Mouse (Mus musculus) stomach, embryonic 14.5 days (tissue): Measurements from ENCODE around the gene Stradb. TPM values are rescaled to one million over a fixed set of nuclear protein-coding genes. Genes with fewer than 3 reads are reported as not detected.

Experiments
- ATAC-seq: fragments of 200-750 bp; cut with Nextera tagmentation; 2 replicates; pipeline ENCODE4 v1.8.0; 2017; ENCODE audit warnings: low read depth, moderate TSS enrichment; ENCODE audit not compliant: insufficient number of reproducible peaks, insufficient read depth, low FRiP score
- H3K27ac ChIP-seq: fragments of 300-500 bp; sonication (generic); 2 replicates; pipeline ENCODE4 v1.5.1; 2014; ENCODE audit warnings: mild to moderate bottlenecking, low read length, moderate library complexity, mixed read lengths
- H3K27me3 ChIP-seq: fragments of 300-500 bp; sonication (generic); 2 replicates; pipeline ENCODE4 v1.6.1; 2014; ENCODE audit warnings: low read length, control low read depth, mixed read lengths; ENCODE audit not compliant: control insufficient read depth, insufficient read depth
- H3K36me3 ChIP-seq: fragments of 300-500 bp; sonication (generic); 2 replicates; pipeline ENCODE4 v1.6.1; 2014; ENCODE audit warnings: mild to moderate bottlenecking, control low read depth, low read length, moderate library complexity, mixed read lengths; ENCODE audit not compliant: control insufficient read depth, insufficient read depth
- H3K4me1 ChIP-seq: fragments of 300-500 bp; sonication (generic); 2 replicates; pipeline ENCODE4 v1.6.1; 2014; ENCODE audit warnings: low read length, control low read depth, mixed read lengths; ENCODE audit not compliant: control insufficient read depth, insufficient read depth
- H3K4me2 ChIP-seq: fragments of 300-500 bp; sonication (generic); replicated peaks from 2 replicates; pipeline ENCODE4 v1.6.1; 2014; ENCODE audit warnings: low read depth, low read length, control low read depth
- H3K4me3 ChIP-seq: fragments of 300-500 bp; sonication (generic); 2 replicates; pipeline ENCODE4 v1.5.1; 2014; ENCODE audit warnings: low read depth, low read length, control low read depth
- H3K9ac ChIP-seq: fragments of 300-500 bp; sonication (generic); replicated peaks from 2 replicates; pipeline ENCODE4 v1.6.1; 2014; ENCODE audit warnings: low read depth, mild to moderate bottlenecking, control low read depth, low read length, moderate library complexity, mixed read lengths
- H3K9me3 ChIP-seq: fragments of 300-500 bp; sonication (generic); 2 replicates; pipeline ENCODE4 v1.6.1; 2016; ENCODE audit warnings: low read depth, low read length, control low read depth; ENCODE audit not compliant: control insufficient read depth
- WGBS: fragments of 180-500 bp; shearing (Covaris S2); extraction: QIAGEN DNeasy Blood & Tissue Kit; methylation state at CpG from one replicate; pipeline ENCODE4 v1.1.7; 2014; 5-methylcytosine and 5-hydroxymethylcytosine counted together
- polyA plus RNA-seq: library from polyadenylated mRNA; unstranded; fragments of >200 nt; fragmentation: Nextera tagmentation; extraction: Ambion mirVana; gene quantifications from 2 replicates; pipeline ENCODE4 v1.2.1, GENCODE M21; 2014

Gene Stradb
- 26.4 and 30.0 TPM in 2 replicates for polyA plus RNA-seq

DNA sequence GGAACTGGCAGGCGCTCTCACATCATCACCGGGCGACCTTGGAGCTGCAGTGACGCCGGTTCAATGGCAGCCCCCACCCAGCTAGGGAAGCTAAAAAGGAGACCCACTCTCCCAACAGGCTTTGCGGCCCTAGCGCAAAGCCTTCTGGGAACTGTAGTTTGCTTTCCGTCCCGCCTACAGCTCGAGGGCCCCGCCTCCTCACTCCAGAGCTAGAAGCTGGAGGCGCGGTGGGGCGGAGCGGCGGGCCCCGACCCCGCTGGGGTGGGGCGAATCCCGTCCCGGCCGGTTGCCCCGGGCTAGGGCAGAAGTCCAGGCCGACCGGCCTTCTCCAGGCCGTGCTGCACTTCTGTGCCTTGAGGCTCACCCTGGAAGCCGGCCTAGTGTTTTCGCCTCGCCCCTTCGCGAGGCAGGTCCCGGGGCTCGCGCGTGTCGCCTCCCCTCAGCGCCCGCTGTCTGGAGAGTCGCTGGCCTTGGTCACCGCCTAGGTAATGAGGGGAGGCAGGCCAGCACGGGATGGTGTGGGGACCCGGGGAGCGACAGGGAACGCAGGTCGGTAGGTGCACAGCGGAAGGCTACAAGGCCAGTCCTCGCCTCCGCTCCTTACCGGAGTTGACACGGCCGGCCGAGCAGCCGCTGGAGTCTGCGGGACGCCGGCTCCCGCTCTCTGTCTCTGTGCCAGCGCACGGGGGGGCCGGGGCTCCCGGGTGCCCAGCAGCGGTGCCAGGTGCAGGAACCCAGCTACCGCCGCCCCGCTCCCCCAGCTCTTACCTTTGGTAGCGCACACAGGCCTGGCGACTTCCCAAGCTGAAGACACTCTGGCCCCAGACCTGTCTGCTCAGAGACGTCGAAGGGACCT, at the start of gene Stradb, which contains the start of gene Trak2:
TSS of gene Stradb (plus strand) at position 157 of the 856 bp plus-strand sequence.
TSS of gene Trak2 (minus strand) at position 65 of the 856 bp plus-strand sequence.
- Histone ChIP-seq H3K4me3 (peak within 1 kb of the TSS; percentile 95), H3K36me3 (no peaks in the 10 kb centered on the region), H3K4me2 (peak within 1 kb of the TSS; percentile 68), H3K27me3 (no peaks in the 10 kb centered on the region), H3K9me3 (no peaks in the 10 kb centered on the region), H3K27ac (peak within 1 kb of the TSS; percentile 71), H3K9ac (peak within 1 kb of the TSS; percentile 86), H3K4me1 (peaks cover 12% of the 10 kb centered on the region; the same call in 1 of the 2 replicates)
- under 1% methylated on average over 69 of the region's 69 CpGs for WGBS
- peak; percentile 96 for ATAC-seq

DNA sequence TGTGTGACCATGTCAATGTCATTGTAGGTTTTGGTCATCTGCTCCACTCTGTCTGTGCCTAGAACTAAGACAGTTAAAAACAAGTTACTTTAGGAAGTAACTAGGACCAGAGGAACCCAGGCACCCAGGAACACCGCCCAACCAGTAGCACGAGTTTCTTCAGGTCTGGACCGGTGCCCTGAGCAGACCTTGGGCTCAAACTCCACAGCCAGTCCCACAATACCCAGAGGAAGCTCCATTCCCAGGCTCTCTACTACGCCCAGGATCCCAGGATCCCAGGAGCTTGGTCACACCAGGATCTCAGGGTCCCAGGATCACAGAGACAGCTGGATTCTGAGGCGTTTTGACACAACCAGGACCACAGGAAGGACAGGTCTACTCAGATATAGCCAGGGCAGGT, 46.7 kb upstream of the Stradb start:
- Histone ChIP-seq H3K27me3 (no peaks in the 10 kb centered on the region), H3K9me3 (no peaks in the 10 kb centered on the region), H3K27ac (no peak overlapping the region), H3K4me1 (no peaks in the 10 kb centered on the region), H3K4me2 (no peak overlapping the region), H3K4me3 (no peak overlapping the region), H3K36me3 (peaks cover 13% of the 10 kb centered on the region; the same call in 1 of the 2 replicates), H3K9ac (no peak overlapping the region)
- no peak for ATAC-seq
- 96% methylated on average over 5 of the region's 5 CpGs for WGBS

DNA sequence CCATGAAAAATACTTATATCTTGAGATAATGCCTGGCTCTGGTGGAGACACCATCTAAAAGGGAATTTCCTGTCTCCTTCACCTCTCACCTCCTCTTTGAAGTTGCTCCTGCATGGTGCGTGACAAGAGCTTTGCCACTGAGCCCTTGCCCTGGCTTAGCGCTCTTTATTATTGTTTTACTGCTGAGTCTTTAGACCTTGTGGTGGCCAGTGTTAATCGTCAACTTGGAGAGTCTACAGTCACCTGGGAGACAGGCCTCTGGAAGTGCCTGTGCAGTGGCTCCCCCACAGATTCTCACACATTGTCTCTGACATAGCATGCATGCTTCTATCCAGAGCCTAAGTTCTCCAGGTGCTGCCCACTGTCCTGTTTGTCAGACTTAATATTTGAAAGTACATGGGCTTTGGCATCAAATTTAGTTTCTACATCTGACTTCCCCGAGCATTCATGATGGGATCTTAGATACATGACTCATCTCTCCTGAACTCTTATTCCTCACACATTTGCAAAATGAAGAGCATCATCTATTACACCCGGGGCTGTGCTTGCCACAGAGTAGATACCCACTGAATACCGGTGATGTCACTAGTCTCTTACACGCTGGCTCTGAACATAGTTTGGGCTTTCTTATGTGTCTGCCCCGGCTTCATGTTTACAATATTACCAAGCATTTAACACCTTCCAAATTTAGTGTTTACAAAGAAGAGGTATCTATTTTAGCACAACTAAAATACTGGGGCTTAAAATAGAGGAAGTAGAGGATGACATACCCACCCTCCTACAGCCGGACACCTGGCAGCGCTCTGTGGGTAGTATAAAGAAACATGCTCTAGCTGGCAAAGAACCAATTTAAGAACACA, 36.3 kb upstream of the Stradb start:
- H3K36me3 ChIP-seq = no peaks in the 10 kb centered on the region; the same call in 1 of the 2 replicates
- H3K4me1 ChIP-seq = no peaks in the 10 kb centered on the region
- no peaks in the 10 kb centered on the region for H3K27me3 ChIP-seq
- WGBS = 87% methylated on average over 10 of the region's 10 CpGs
- H3K9ac ChIP-seq = no peak overlapping the region
- no peak overlapping the region for H3K27ac ChIP-seq
- ATAC-seq = no peak
- no peak overlapping the region for H3K4me3 ChIP-seq
- H3K4me2 ChIP-seq = no peak overlapping the region
- H3K9me3 ChIP-seq = no peaks in the 10 kb centered on the region

DNA sequence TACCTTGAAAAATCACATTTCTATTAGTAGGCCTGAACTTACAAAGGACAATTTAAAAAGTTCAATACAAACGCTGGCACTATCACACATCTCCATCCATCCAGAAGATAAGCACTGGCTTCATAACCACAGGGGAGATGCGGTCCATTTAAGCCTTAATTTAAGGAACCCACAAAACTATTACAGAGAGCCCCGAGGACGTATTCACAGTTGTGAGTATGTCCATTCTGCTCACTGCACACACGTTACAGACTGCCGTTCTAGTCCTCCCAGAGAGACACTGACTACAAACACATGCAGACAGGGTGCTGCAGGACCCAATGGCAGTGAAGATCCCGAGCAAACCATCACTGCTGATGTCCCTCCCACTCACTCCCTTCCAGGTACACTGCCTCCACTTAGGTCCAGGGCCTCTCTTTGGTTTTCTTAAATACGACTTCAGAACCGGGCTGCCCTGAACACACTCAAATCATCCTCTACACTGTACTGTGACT, 35.7 kb upstream of the Stradb start:
- H3K9me3 ChIP-seq = no peaks in the 10 kb centered on the region
- H3K36me3 ChIP-seq = no peaks in the 10 kb centered on the region; the same call in 1 of the 2 replicates
- ATAC-seq = no peak
- H3K9ac ChIP-seq = no peak overlapping the region
- H3K4me3 ChIP-seq = no peak overlapping the region
- H3K27me3 ChIP-seq = no peaks in the 10 kb centered on the region
- no peak overlapping the region for H3K27ac ChIP-seq
- no peak overlapping the region for H3K4me2 ChIP-seq
- 92% methylated on average over 9 of the region's 9 CpGs for WGBS
- no peaks in the 10 kb centered on the region for H3K4me1 ChIP-seq

DNA sequence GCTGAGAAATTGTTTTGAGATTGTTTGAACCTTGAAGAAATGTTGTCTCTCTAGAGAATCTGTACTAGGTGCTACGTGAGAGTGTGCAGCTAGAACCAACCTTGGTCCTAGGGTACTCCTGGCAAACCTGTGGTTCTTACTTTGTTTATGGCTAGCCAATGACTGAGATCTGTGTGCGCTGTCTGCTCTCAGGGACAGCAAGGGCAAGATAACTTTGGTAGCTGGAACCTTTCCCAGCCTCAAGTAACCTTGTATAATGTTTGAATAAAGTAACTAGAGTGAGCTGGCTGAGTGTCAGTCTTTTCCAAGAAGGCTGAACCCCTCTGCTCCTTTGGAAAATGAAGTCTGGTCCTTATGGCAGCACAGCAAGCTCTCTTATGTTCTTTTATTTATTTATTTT, 27.8 kb upstream of the Stradb start:
- Histone ChIP-seq H3K4me2 (no peak overlapping the region), H3K27ac (no peak overlapping the region), H3K4me1 (no peaks in the 10 kb centered on the region), H3K9me3 (no peaks in the 10 kb centered on the region), H3K9ac (no peak overlapping the region), H3K36me3 (peaks cover 10% of the 10 kb centered on the region), H3K4me3 (no peak overlapping the region), H3K27me3 (no peaks in the 10 kb centered on the region)
- 93% methylated on average over 2 of the region's 2 CpGs for WGBS
- no peak for ATAC-seq

DNA sequence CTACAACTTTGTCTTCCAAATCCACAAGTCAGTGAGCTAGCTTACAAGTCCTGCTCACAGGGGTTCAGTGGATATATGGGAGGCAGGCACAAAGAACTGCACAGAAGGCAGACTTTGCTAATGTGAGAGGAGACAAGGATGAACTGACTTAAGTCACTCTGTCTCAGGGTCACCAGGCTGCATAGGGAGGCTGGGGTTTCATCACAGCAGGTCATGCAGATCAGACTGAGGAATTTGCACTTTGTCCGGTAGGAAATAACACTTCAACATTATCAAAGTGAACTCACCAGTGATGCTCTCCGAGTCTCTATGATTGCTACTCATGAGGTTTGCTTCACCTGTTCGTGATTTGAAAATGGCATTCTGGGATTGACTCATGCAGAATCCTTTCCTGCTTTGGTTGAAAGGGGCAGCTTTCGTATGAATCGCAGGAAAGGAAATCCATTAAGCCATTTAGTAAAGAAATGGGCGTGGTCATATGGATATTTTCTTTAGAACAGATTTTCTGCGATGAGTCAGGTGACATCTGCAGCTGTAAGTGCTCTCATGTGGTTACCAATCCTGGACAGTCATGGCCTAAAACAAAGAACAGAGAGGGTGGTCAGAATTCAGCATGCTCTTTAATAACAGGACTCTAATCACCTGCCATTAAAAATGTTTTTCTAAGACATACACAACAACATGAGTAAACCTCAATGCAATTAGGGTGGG, 27.2 kb upstream of the Stradb start:
- H3K4me1 ChIP-seq = peaks cover 5% of the 10 kb centered on the region; the same call in 1 of the 2 replicates
- H3K36me3 ChIP-seq = peaks cover 10% of the 10 kb centered on the region
- H3K9ac ChIP-seq = no peak overlapping the region
- H3K9me3 ChIP-seq = no peaks in the 10 kb centered on the region
- no peak for ATAC-seq
- H3K27ac ChIP-seq = no peak overlapping the region
- H3K4me3 ChIP-seq = no peak overlapping the region
- WGBS = 80% methylated on average over 7 of the region's 7 CpGs
- H3K4me2 ChIP-seq = no peak overlapping the region
- no peaks in the 10 kb centered on the region for H3K27me3 ChIP-seq

DNA sequence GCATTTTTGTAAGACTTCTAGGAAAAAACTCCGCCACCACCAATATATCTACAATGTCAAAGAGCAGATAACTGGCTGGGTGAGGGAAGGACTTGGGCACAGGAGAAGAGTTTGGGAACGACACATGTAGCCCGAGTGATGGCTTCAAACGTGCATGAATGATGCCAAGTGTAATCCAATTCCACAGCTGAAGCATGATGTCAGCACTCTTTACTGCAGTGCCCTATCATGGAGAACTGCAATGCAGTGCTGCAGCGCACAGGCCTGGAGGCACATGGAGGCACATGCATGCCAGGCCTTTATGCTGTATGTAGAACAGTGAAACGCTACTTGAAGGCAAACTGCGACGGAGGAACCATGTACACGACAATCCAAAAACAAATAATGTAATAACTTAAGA, 26.6 kb upstream of the Stradb start:
- Histone ChIP-seq H3K4me3 (no peak overlapping the region), H3K9me3 (no peaks in the 10 kb centered on the region), H3K27ac (no peak overlapping the region), H3K4me2 (no peak overlapping the region), H3K36me3 (peaks cover 10% of the 10 kb centered on the region), H3K9ac (no peak overlapping the region), H3K4me1 (peaks cover 8% of the 10 kb centered on the region; the same call in 1 of the 2 replicates), H3K27me3 (no peaks in the 10 kb centered on the region)
- no peak for ATAC-seq
- 88% methylated on average over 9 of the region's 9 CpGs for WGBS
